Mouse (Mus musculus): ENCODE measurements around the gene Trim26. TPM values are rescaled to one million over a fixed set of nuclear protein-coding genes. Genes with fewer than 3 reads are reported as not detected.

Gene Trim26
- 152 TPM for polyA plus RNA-seq (2015; fragmentation: Illumina TruSeq; extraction: RNeasy Lipid Tissue Mini Kit (QIAGEN cat#74804); ENCODE audit: insufficient read depth, low replicate concordance)

DNA sequence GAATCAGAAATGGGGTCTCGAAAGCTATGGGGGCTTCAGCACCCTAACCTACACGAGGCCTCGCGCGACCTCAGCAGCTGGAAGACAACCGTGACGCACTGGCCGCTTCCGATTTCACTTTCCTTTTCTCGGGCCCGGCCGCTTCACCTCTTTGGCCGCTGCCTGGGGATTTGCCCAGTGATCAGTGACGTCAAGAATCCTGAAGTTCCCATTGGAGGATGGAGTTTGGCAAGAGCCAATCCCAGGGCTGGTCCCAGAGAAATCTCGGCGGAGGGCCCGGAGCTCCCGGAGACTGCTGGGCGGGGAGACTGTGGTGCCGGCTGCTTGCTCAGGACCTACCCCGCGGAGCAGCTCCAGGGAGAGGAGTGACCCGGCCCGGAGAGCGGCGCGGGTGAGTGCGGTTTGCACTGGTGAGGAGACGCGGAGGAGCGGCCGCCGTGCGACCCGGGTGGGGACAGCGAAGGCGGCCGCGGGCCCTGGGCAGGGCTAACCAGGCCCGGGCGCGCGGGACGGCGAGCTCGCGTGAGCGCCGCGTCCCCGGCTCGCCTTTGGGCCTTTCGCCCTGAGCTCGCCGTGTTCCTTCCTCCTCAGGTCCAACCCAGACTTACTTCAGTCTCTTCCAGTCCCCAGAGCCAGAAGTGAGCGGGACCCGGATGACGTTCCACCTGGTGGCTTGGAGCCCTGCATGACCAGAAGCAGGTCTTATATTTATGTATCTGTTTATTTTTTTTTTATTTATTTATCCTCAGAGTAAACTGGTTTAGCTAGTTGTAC is at the start of gene Trim26:
Trim26 (plus strand) TSS at position 261 of the 774 bp plus-strand sequence.

DNA sequence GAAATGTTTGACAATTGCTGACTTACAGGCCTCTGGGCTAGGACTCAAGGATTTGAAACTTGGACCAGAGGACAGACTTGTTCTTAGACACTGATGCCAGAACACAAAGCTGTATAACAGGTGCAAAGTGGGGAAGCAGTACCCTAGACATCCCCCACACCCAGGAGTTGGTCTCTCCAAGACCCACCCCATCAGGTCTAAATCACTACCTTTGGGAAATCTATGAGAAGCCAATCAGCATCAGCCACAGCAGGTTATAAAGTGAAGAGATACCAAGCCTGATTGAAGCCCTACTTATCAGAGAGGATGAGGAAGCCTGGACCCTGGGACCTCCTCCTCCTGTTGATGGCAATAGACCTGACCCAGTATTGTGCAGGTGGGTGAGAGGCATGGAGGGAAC is 25.1 kb upstream of the Trim26 start, which contains the start of gene H2-M10.6:
H2-M10.6 (plus strand) TSS at position 301 of the 400 bp plus-strand sequence.

GRCm38 (mm10) chr17:36866719-36867527 is 30.0 kb downstream of the Trim26 start, which contains the start of gene Trim15:
TSS of gene Trim15 (minus strand) at chr17:36867210.

GRCm38 (mm10) chr17:36869284-36869954 is 32.5 kb downstream of the Trim26 start, which contains the start of gene Trim10:
TSS of gene Trim10 (plus strand) at chr17:36869574.

DNA sequence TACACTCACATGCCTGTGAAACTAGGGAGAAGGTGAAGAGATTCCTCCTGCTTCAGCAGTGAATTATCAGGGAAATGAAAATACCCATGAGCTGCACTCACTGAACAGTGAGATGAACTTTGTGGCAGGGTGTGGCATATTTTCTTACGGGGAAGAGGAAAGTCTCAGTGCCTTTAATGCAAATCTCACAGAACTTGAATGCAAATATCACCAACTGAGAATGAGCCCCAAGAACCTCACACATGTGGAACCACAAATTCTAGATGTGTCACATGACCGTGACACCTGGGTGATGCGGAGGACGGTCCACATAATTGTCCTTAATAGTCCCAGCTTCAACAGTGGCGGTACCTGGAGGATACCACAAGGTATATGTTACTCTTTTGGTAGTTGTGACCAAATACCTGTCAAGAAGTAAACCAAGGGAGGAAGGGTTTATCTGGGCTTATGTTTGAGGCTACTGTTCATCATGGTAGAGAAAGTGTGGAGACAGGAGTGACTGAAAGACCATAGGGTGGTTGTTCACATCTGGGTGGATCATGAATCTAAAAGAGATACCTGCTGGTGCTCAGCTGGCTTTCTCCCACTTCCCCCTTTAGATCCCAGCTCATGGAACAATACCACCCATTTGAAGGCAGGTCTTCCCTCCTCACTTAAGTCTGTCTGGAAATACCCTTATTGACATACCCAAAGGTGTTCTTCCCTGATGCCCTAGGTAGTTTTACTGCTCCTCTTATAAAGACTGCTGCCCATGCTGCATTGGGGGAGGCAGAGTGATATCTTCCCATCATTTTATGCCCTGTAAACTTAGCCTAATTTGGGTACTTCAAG is 53.4 kb downstream of the Trim26 start, which contains the start of gene Trim40:
Trim40 (minus strand) TSS at position 51 of the 831 bp plus-strand sequence.

DNA sequence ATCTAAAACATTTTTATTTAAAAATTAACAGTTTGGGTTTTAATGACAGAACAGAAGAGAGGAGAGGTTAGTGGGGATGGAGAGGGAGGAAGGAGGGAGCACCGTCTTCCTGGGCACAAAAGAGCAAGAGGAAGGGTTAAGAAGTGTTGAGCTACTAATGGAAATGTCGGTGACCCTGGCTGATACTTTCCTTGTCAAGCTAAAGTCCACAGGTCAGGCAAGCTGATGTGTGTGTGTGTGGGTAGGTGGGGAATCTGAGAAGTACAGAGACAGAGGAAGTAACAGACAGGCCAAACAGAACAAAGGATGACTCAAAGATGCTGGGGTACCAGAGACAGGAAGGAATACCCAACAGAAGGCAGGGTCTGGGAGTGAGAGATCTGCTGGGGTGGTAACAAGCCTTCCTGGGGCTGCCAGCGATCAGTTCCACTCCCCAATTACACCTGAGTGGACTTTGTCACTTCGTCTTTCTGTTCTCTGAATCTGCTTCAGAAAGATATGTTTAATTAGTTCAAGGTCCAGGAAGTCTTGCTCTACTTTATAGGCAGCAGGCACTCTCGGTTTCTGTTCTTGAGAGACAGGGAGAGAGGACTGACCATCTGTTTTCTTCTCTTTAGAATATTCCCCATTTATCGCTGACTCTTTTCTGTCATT is 60.7 kb downstream of the Trim26 start, which contains the start of gene Trim31:
Trim31 (plus strand) TSS at position 567 of the 654 bp plus-strand sequence.

Other genes starting within 250 kb of the Trim26 start
- not detected for gene H2-M9, start 194.5 kb upstream of the Trim26 start, polyA plus RNA-seq (2015; fragmentation: Illumina TruSeq; extraction: RNeasy Lipid Tissue Mini Kit (QIAGEN cat#74804); ENCODE audit: insufficient read depth, low replicate concordance)
- not detected for gene H2-M1, start 164.9 kb upstream of the Trim26 start, polyA plus RNA-seq (2015; fragmentation: Illumina TruSeq; extraction: RNeasy Lipid Tissue Mini Kit (QIAGEN cat#74804); ENCODE audit: insufficient read depth, low replicate concordance)
- gene H2-M10.5, start 64.2 kb upstream of the Trim26 start, polyA plus RNA-seq (2015; fragmentation: Illumina TruSeq; extraction: RNeasy Lipid Tissue Mini Kit (QIAGEN cat#74804); ENCODE audit: insufficient read depth, low replicate concordance), result not detected
- gene H2-M10.6, start 25.0 kb upstream of the Trim26 start, polyA plus RNA-seq (2015; fragmentation: Illumina TruSeq; extraction: RNeasy Lipid Tissue Mini Kit (QIAGEN cat#74804); ENCODE audit: insufficient read depth, low replicate concordance), result not detected
- gene Trim15, start 30.1 kb downstream of the Trim26 start, polyA plus RNA-seq (2015; fragmentation: Illumina TruSeq; extraction: RNeasy Lipid Tissue Mini Kit (QIAGEN cat#74804); ENCODE audit: insufficient read depth, low replicate concordance), result not detected
- 35.2 TPM for gene Trim10, start 32.4 kb downstream of the Trim26 start, polyA plus RNA-seq (2015; fragmentation: Illumina TruSeq; extraction: RNeasy Lipid Tissue Mini Kit (QIAGEN cat#74804); ENCODE audit: insufficient read depth, low replicate concordance)
- gene Trim40, start 53.0 kb downstream of the Trim26 start, polyA plus RNA-seq (2015; fragmentation: Illumina TruSeq; extraction: RNeasy Lipid Tissue Mini Kit (QIAGEN cat#74804); ENCODE audit: insufficient read depth, low replicate concordance), result 0.21 TPM
- not detected for gene Trim31, start 61.0 kb downstream of the Trim26 start, polyA plus RNA-seq (2015; fragmentation: Illumina TruSeq; extraction: RNeasy Lipid Tissue Mini Kit (QIAGEN cat#74804); ENCODE audit: insufficient read depth, low replicate concordance)
- gene Rnf39, start 105.8 kb downstream of the Trim26 start, polyA plus RNA-seq (2015; fragmentation: Illumina TruSeq; extraction: RNeasy Lipid Tissue Mini Kit (QIAGEN cat#74804); ENCODE audit: insufficient read depth, low replicate concordance), result 0.47 TPM
- gene Ppp1r11, start 114.6 kb downstream of the Trim26 start, polyA plus RNA-seq (2015; fragmentation: Illumina TruSeq; extraction: RNeasy Lipid Tissue Mini Kit (QIAGEN cat#74804); ENCODE audit: insufficient read depth, low replicate concordance), result 80.6 TPM
- gene Znrd1, start 121.4 kb downstream of the Trim26 start, polyA plus RNA-seq (2015; fragmentation: Illumina TruSeq; extraction: RNeasy Lipid Tissue Mini Kit (QIAGEN cat#74804); ENCODE audit: insufficient read depth, low replicate concordance), result 71.5 TPM
- gene Znrd1as, start 121.5 kb downstream of the Trim26 start, polyA plus RNA-seq (2015; fragmentation: Illumina TruSeq; extraction: RNeasy Lipid Tissue Mini Kit (QIAGEN cat#74804); ENCODE audit: insufficient read depth, low replicate concordance), result 12.9 TPM
- not detected for gene 2410137M14Rik, start 144.1 kb downstream of the Trim26 start, polyA plus RNA-seq (2015; fragmentation: Illumina TruSeq; extraction: RNeasy Lipid Tissue Mini Kit (QIAGEN cat#74804); ENCODE audit: insufficient read depth, low replicate concordance)
- 0.87 TPM for gene H2-M5, start 152.4 kb downstream of the Trim26 start, polyA plus RNA-seq (2015; fragmentation: Illumina TruSeq; extraction: RNeasy Lipid Tissue Mini Kit (QIAGEN cat#74804); ENCODE audit: insufficient read depth, low replicate concordance)
- gene Zfp57, start 164.0 kb downstream of the Trim26 start, polyA plus RNA-seq (2015; fragmentation: Illumina TruSeq; extraction: RNeasy Lipid Tissue Mini Kit (QIAGEN cat#74804); ENCODE audit: insufficient read depth, low replicate concordance), result 3.0 TPM
- gene Mog, start 186.3 kb downstream of the Trim26 start, polyA plus RNA-seq (2015; fragmentation: Illumina TruSeq; extraction: RNeasy Lipid Tissue Mini Kit (QIAGEN cat#74804); ENCODE audit: insufficient read depth, low replicate concordance), result not detected
- 60.3 TPM for gene Gabbr1, start 208.8 kb downstream of the Trim26 start, polyA plus RNA-seq (2015; fragmentation: Illumina TruSeq; extraction: RNeasy Lipid Tissue Mini Kit (QIAGEN cat#74804); ENCODE audit: insufficient read depth, low replicate concordance)

Data from spleen, adult 10 weeks (tissue).